Mouse (Mus musculus): ENCODE measurements at regions not wholly inside any gene's neighbourhood (a gene's known extent, or its start where the extent isn't known, plus 50 kb on each side); places are given as distances from the start of the nearest gene placed in this dataset.

DNA sequence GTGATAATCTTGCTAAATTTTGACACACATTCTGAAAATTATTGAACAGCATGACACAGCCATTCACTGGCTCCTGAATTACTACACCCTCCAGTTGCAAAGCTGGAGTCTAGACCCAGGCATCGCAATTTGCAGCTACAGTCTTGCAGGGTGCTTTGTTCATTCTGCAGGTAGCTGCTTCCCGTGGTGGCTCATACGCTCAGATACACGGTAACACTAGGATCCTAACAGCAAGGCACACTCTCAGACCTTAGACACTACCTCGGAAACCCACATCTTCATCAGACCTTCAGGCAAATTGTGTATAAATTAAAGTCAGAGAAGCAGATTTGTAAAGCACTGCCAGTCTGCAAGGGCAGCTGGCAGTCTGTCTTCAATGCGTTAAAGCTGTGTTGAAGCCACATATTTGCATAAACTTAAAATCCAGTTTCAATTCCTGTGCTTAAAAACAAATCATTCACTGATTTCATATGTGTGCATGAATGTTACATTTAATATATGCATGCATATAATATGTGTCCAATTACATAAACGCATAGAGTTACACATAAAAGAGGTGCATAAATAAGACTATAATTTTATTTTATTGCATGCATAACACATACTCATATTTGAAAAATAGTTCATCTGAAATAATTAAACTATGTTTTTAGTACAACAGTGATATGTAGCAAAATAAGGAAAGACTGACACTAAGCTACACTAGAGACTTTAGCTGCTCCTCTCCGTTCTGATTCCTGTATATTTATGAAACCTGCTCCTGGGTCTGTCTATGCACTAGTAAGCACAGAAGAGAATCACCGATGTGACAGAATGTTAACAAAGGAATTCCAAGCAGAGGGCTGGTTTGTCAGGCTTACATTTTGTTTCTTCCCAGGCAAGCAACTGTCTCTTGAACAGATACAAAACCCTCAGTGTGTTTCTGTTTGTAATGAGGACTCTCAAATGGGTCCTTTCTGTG is 227.5 kb upstream of the Itga1 start:
- no peaks in the 10 kb centered on the region for H3K27me3 ChIP-seq (ENCODE audit: control insufficient read depth, insufficient read depth, low read length, poor library complexity, severe bottlenecking)
- no peaks in the 10 kb centered on the region for H3K9me3 ChIP-seq (replicated peaks; ENCODE audit: control insufficient read depth, insufficient read depth, low read length, poor library complexity, severe bottlenecking)
- no peak overlapping the region for H3K9ac ChIP-seq (ENCODE audit: low read depth, poor library complexity, severe bottlenecking)
- no peak for TF ChIP-seq POLR2A (IDR thresholded peaks at IDR 0.05; ENCODE audit: insufficient read depth, low read length)
- no peak for TF ChIP-seq EP300 (IDR thresholded peaks at IDR 0.05; ENCODE audit: insufficient read depth, low read depth, low read length)
- TF ChIP-seq CTCF (IDR thresholded peaks at IDR 0.05; ENCODE audit: low read depth, low read length): no peak
- no peaks in the 10 kb centered on the region for H3K36me3 ChIP-seq (ENCODE audit: control insufficient read depth, insufficient read depth, low read length, poor library complexity, severe bottlenecking)
- no peak overlapping the region for H3K27ac ChIP-seq (ENCODE audit: insufficient read depth, low read length)
- no peak overlapping the region for H3K4me3 ChIP-seq (ENCODE audit: low read depth, low read length)
- H3K4me1 ChIP-seq (ENCODE audit: control insufficient read depth, insufficient read depth, low read length): no peaks in the 10 kb centered on the region

DNA sequence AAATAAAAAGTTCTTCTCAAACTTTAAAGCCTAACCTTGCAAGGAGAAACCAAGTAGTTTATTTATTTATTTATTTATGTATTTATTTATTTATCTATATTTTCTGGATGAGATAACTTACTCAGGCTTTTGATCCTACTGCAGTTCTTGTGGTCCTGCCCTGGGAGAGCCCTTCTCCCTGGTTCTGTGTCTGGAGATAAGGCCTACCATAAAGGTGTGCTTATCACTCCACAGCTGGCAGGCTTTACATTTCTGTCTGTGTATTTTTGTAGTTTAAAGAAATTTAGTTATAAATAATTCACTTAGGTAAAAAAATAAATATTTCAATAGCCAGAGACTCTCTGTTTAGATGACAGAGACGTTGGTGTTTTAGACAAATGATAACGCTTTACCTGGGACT is 224.5 kb upstream of the Itga1 start:
- TF ChIP-seq CTCF (IDR thresholded peaks at IDR 0.05; ENCODE audit: low read depth, low read length) (no peak), EP300 (IDR thresholded peaks at IDR 0.05; ENCODE audit: insufficient read depth, low read depth, low read length) (no peak), POLR2A (IDR thresholded peaks at IDR 0.05; ENCODE audit: insufficient read depth, low read length) (no peak)
- Histone ChIP-seq H3K36me3 (ENCODE audit: control insufficient read depth, insufficient read depth, low read length, poor library complexity, severe bottlenecking) (no peaks in the 10 kb centered on the region), H3K9me3 (replicated peaks; ENCODE audit: control insufficient read depth, insufficient read depth, low read length, poor library complexity, severe bottlenecking) (no peaks in the 10 kb centered on the region), H3K9ac (ENCODE audit: low read depth, poor library complexity, severe bottlenecking) (no peak overlapping the region), H3K27ac (ENCODE audit: insufficient read depth, low read length) (no peak overlapping the region), H3K4me1 (ENCODE audit: control insufficient read depth, insufficient read depth, low read length) (no peaks in the 10 kb centered on the region), H3K27me3 (ENCODE audit: control insufficient read depth, insufficient read depth, low read length, poor library complexity, severe bottlenecking) (no peaks in the 10 kb centered on the region), H3K4me3 (ENCODE audit: low read depth, low read length) (no peak overlapping the region)

DNA sequence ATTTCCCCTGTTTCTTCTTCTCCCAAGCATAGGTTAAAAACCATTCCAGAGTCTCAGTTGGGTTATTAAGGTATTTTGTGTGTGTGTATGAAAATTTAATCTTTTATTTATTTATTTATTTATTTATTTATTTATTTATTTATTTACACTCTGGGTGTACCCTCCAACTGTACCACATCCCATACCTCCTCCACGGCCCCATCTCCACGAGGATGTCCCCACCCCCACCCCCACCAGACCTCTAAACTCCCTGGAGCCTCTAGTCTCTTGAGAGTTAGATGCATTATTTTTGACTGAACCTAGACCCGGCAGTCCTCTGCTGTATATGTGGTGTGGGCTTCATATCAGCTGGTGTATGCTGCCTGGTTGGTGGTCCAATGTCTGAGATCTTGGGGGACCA is 214.9 kb upstream of the Itga1 start:
- no peaks in the 10 kb centered on the region for H3K9me3 ChIP-seq (replicated peaks; ENCODE audit: control insufficient read depth, insufficient read depth, low read length, poor library complexity, severe bottlenecking)

DNA sequence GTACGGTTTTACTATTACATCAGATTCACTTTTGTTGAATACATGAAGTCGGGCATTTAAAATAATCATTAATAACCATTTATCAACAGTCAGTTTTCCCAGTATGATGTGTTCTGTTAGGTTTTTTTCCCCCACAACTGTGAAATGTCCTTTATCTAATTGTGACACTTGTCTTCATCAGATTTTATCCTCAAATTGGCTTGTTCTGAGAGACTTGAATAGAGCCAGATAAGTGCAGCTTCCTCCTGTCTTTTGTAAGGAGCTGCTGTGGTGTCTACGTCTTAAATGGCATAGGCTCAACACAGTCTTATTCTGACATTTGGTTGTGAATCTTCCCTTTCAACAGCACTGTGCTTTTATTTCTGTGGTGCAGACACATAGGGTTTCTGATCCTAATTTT is 206.8 kb upstream of the Itga1 start:
- no peak overlapping the region for H3K4me3 ChIP-seq (ENCODE audit: low read depth, low read length)

More for the DNA sequence above, 214.9 kb upstream of the Itga1 start:
- no peak overlapping the region for H3K9ac ChIP-seq (ENCODE audit: low read depth, poor library complexity, severe bottlenecking)
- H3K27me3 ChIP-seq (ENCODE audit: control insufficient read depth, insufficient read depth, low read length, poor library complexity, severe bottlenecking): no peaks in the 10 kb centered on the region
- H3K4me1 ChIP-seq (ENCODE audit: control insufficient read depth, insufficient read depth, low read length): no peaks in the 10 kb centered on the region
- H3K4me3 ChIP-seq (ENCODE audit: low read depth, low read length): no peak overlapping the region
- H3K27ac ChIP-seq (ENCODE audit: insufficient read depth, low read length): no peak overlapping the region
- H3K36me3 ChIP-seq (ENCODE audit: control insufficient read depth, insufficient read depth, low read length, poor library complexity, severe bottlenecking): no peaks in the 10 kb centered on the region
- TF ChIP-seq EP300 (IDR thresholded peaks at IDR 0.05; ENCODE audit: insufficient read depth, low read depth, low read length) (no peak), CTCF (IDR thresholded peaks at IDR 0.05; ENCODE audit: low read depth, low read length) (no peak), POLR2A (IDR thresholded peaks at IDR 0.05; ENCODE audit: insufficient read depth, low read length) (no peak)

DNA sequence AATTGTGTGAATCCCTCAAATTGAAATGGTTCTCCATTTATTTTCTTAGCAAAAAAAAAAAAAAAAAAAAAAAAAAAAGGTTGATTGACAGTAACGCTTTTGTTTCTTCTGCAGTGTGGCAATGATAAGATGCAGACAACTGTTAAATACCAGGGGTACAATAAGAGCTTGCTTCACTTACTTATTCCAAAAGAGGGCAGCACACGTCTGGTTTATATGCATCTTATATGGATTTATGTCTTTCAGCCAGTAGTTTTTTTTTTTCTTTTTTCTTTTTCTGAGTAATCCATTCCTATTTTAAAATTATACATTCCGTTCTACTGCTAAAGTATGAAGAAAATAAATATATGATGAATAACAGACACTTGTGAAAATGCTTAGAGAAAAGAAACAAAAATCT is 185.6 kb upstream of the Itga1 start:
- TF ChIP-seq EP300 (IDR thresholded peaks at IDR 0.05; ENCODE audit: insufficient read depth, low read depth, low read length) (no peak), CTCF (IDR thresholded peaks at IDR 0.05; ENCODE audit: low read depth, low read length) (no peak), POLR2A (IDR thresholded peaks at IDR 0.05; ENCODE audit: insufficient read depth, low read length) (no peak)
- H3K9me3 ChIP-seq (replicated peaks; ENCODE audit: control insufficient read depth, insufficient read depth, low read length, poor library complexity, severe bottlenecking): no peaks in the 10 kb centered on the region

More for the DNA sequence above, 206.8 kb upstream of the Itga1 start:
- H3K9ac ChIP-seq (ENCODE audit: low read depth, poor library complexity, severe bottlenecking): no peak overlapping the region
- TF ChIP-seq EP300 (IDR thresholded peaks at IDR 0.05; ENCODE audit: insufficient read depth, low read depth, low read length) (no peak), CTCF (IDR thresholded peaks at IDR 0.05; ENCODE audit: low read depth, low read length) (no peak), POLR2A (IDR thresholded peaks at IDR 0.05; ENCODE audit: insufficient read depth, low read length) (no peak)
- H3K27me3 ChIP-seq (ENCODE audit: control insufficient read depth, insufficient read depth, low read length, poor library complexity, severe bottlenecking): no peaks in the 10 kb centered on the region
- no peaks in the 10 kb centered on the region for H3K4me1 ChIP-seq (ENCODE audit: control insufficient read depth, insufficient read depth, low read length)
- no peaks in the 10 kb centered on the region for H3K36me3 ChIP-seq (ENCODE audit: control insufficient read depth, insufficient read depth, low read length, poor library complexity, severe bottlenecking)
- no peak overlapping the region for H3K27ac ChIP-seq (ENCODE audit: insufficient read depth, low read length)
- no peaks in the 10 kb centered on the region for H3K9me3 ChIP-seq (replicated peaks; ENCODE audit: control insufficient read depth, insufficient read depth, low read length, poor library complexity, severe bottlenecking)

GRCm38 (mm10) chr13:115266164-115266563 is 164.4 kb upstream of the Itga1 start:
- Histone ChIP-seq H3K9ac (ENCODE audit: low read depth, poor library complexity, severe bottlenecking) (no peak overlapping the region), H3K4me1 (ENCODE audit: control insufficient read depth, insufficient read depth, low read length) (no peaks in the 10 kb centered on the region), H3K27ac (ENCODE audit: insufficient read depth, low read length) (no peak overlapping the region), H3K36me3 (ENCODE audit: control insufficient read depth, insufficient read depth, low read length, poor library complexity, severe bottlenecking) (no peaks in the 10 kb centered on the region), H3K9me3 (replicated peaks; ENCODE audit: control insufficient read depth, insufficient read depth, low read length, poor library complexity, severe bottlenecking) (no peaks in the 10 kb centered on the region), H3K27me3 (ENCODE audit: control insufficient read depth, insufficient read depth, low read length, poor library complexity, severe bottlenecking) (no peaks in the 10 kb centered on the region), H3K4me3 (ENCODE audit: low read depth, low read length) (no peak overlapping the region)
- TF ChIP-seq CTCF (IDR thresholded peaks at IDR 0.05; ENCODE audit: low read depth, low read length) (no peak), POLR2A (IDR thresholded peaks at IDR 0.05; ENCODE audit: insufficient read depth, low read length) (no peak), EP300 (IDR thresholded peaks at IDR 0.05; ENCODE audit: insufficient read depth, low read depth, low read length) (no peak)

More for the DNA sequence above, 185.6 kb upstream of the Itga1 start:
- Histone ChIP-seq H3K4me1 (ENCODE audit: control insufficient read depth, insufficient read depth, low read length) (no peaks in the 10 kb centered on the region), H3K36me3 (ENCODE audit: control insufficient read depth, insufficient read depth, low read length, poor library complexity, severe bottlenecking) (no peaks in the 10 kb centered on the region), H3K27me3 (ENCODE audit: control insufficient read depth, insufficient read depth, low read length, poor library complexity, severe bottlenecking) (no peaks in the 10 kb centered on the region), H3K4me3 (ENCODE audit: low read depth, low read length) (no peak overlapping the region), H3K27ac (ENCODE audit: insufficient read depth, low read length) (no peak overlapping the region), H3K9ac (ENCODE audit: low read depth, poor library complexity, severe bottlenecking) (no peak overlapping the region)

All from ES-Bruce4 (cell line).